Mouse (Mus musculus): ENCODE measurements around the gene Lrrc2. TPM values are rescaled to one million over a fixed set of nuclear protein-coding genes. Genes with fewer than 3 reads are reported as not detected.

Gene Lrrc2
- 0.12 TPM in 1 of 2 replicates, not detected in the other for polyA plus RNA-seq (2014; fragmentation: Nextera tagmentation; extraction: Ambion mirVana)

GRCm38 (mm10) chr9:110951397-110951796 is at the start of gene Lrrc2:
Lrrc2 (plus strand) TSS chr9:110951545.
- H3K9me3 ChIP-seq (ENCODE audit: low read depth, low read length): no peaks in the 10 kb centered on the region
- no peak within 1 kb of the TSS for H3K9ac ChIP-seq
- H3K4me3 ChIP-seq (ENCODE audit: low read depth, low read length): no peak within 1 kb of the TSS
- peaks cover 36% of the 10 kb centered on the region for H3K27me3 ChIP-seq (ENCODE audit: insufficient read depth, low read length)
- ATAC-seq (ENCODE audit: insufficient read depth): no peak
- TF ChIP-seq CTCF (IDR thresholded peaks at IDR 0.05; ENCODE audit: low read depth): no peak
- no peak within 1 kb of the TSS for H3K27ac ChIP-seq (ENCODE audit: low read depth)
- H3K4me1 ChIP-seq (ENCODE audit: insufficient read depth): no peaks in the 10 kb centered on the region
- H3K36me3 ChIP-seq (ENCODE audit: insufficient read depth): no peaks in the 10 kb centered on the region
- no peak within 1 kb of the TSS for H3K4me2 ChIP-seq
- 71% methylated on average over 11 of the region's 11 CpGs for WGBS
- DNase-seq: no peak

GRCm38 (mm10) chr9:110902271-110902670 is 49.1 kb upstream of the Lrrc2 start:
- no peaks in the 10 kb centered on the region for H3K36me3 ChIP-seq (ENCODE audit: insufficient read depth)
- H3K27me3 ChIP-seq (ENCODE audit: insufficient read depth, low read length): no peaks in the 10 kb centered on the region
- H3K9ac ChIP-seq: no peak overlapping the region
- H3K4me1 ChIP-seq (ENCODE audit: insufficient read depth): no peaks in the 10 kb centered on the region
- WGBS: 78% methylated on average over 4 of the region's 4 CpGs
- no peak overlapping the region for H3K4me2 ChIP-seq
- ATAC-seq (ENCODE audit: insufficient read depth) (no peak), DNase-seq (no peak)
- no peak overlapping the region for H3K4me3 ChIP-seq (ENCODE audit: low read depth, low read length)
- H3K27ac ChIP-seq (ENCODE audit: low read depth): no peak overlapping the region
- H3K9me3 ChIP-seq (ENCODE audit: low read depth, low read length): no peaks in the 10 kb centered on the region
- no peak for TF ChIP-seq CTCF (IDR thresholded peaks at IDR 0.05; ENCODE audit: low read depth)

- no peak overlapping the region for H3K4me2 ChIP-seq
- H3K9ac ChIP-seq: no peak overlapping the region
- DNase-seq: no peak
- H3K9me3 ChIP-seq (ENCODE audit: low read depth, low read length): no peaks in the 10 kb centered on the region
- ATAC-seq (ENCODE audit: insufficient read depth): no peak
- no peak overlapping the region for H3K27ac ChIP-seq (ENCODE audit: low read depth)
- no peak overlapping the region for H3K4me3 ChIP-seq (ENCODE audit: low read depth, low read length)
- H3K36me3 ChIP-seq (ENCODE audit: insufficient read depth): no peaks in the 10 kb centered on the region
- TF ChIP-seq CTCF (IDR thresholded peaks at IDR 0.05; ENCODE audit: low read depth): no peak
- H3K27me3 ChIP-seq (ENCODE audit: insufficient read depth, low read length): no peaks in the 10 kb centered on the region
- WGBS: 86% methylated on average over 11 of the region's 11 CpGs
- H3K4me1 ChIP-seq (ENCODE audit: insufficient read depth): no peaks in the 10 kb centered on the region
Measured at GRCm38 (mm10) chr9:110907201-110907837, 44.0 kb upstream of the Lrrc2 start.

- Histone ChIP-seq H3K36me3 (ENCODE audit: insufficient read depth) (no peaks in the 10 kb centered on the region), H3K9me3 (ENCODE audit: low read depth, low read length) (no peaks in the 10 kb centered on the region), H3K4me2 (no peak overlapping the region), H3K4me3 (ENCODE audit: low read depth, low read length) (no peak overlapping the region), H3K4me1 (ENCODE audit: insufficient read depth) (no peaks in the 10 kb centered on the region), H3K27me3 (ENCODE audit: insufficient read depth, low read length) (no peaks in the 10 kb centered on the region), H3K27ac (ENCODE audit: low read depth) (no peak overlapping the region), H3K9ac (no peak overlapping the region)
- ATAC-seq (ENCODE audit: insufficient read depth): no peak
- 71% methylated on average over 4 of the region's 4 CpGs for WGBS
- no peak for TF ChIP-seq CTCF (IDR thresholded peaks at IDR 0.05; ENCODE audit: low read depth)
- no peak for DNase-seq
Measured at GRCm38 (mm10) chr9:110907838-110908630, 43.3 kb upstream of the Lrrc2 start.

- no peak overlapping the region for H3K4me2 ChIP-seq
- no peak overlapping the region for H3K9ac ChIP-seq
- H3K36me3 ChIP-seq (ENCODE audit: insufficient read depth): no peaks in the 10 kb centered on the region
- no peak for TF ChIP-seq CTCF (IDR thresholded peaks at IDR 0.05; ENCODE audit: low read depth)
- H3K27ac ChIP-seq (ENCODE audit: low read depth): no peak overlapping the region
- H3K9me3 ChIP-seq (ENCODE audit: low read depth, low read length): no peaks in the 10 kb centered on the region
- no peaks in the 10 kb centered on the region for H3K27me3 ChIP-seq (ENCODE audit: insufficient read depth, low read length)
- H3K4me1 ChIP-seq (ENCODE audit: insufficient read depth): no peaks in the 10 kb centered on the region
- DNase-seq (no peak), ATAC-seq (ENCODE audit: insufficient read depth) (no peak)
- no peak overlapping the region for H3K4me3 ChIP-seq (ENCODE audit: low read depth, low read length)
- 90% methylated on average over 3 of the region's 3 CpGs for WGBS
Measured at GRCm38 (mm10) chr9:110908631-110909016, 42.7 kb upstream of the Lrrc2 start.

GRCm38 (mm10) chr9:110909371-110909967 is 41.9 kb upstream of the Lrrc2 start:
- no peak for ATAC-seq (ENCODE audit: insufficient read depth)
- TF ChIP-seq CTCF (IDR thresholded peaks at IDR 0.05; ENCODE audit: low read depth): no peak

GRCm38 (mm10) chr9:110914631-110915236 is 36.6 kb upstream of the Lrrc2 start:
- TF ChIP-seq CTCF (IDR thresholded peaks at IDR 0.05; ENCODE audit: low read depth): no peak
- no peak overlapping the region for H3K9ac ChIP-seq
- H3K27ac ChIP-seq (ENCODE audit: low read depth): no peak overlapping the region
- no peaks in the 10 kb centered on the region for H3K4me1 ChIP-seq (ENCODE audit: insufficient read depth)
- H3K36me3 ChIP-seq (ENCODE audit: insufficient read depth): no peaks in the 10 kb centered on the region
- H3K27me3 ChIP-seq (ENCODE audit: insufficient read depth, low read length): no peaks in the 10 kb centered on the region
- DNase-seq (no peak), ATAC-seq (ENCODE audit: insufficient read depth) (no peak)
- H3K4me2 ChIP-seq: no peak overlapping the region
- 43% methylated on average over 21 of the region's 21 CpGs for WGBS
- H3K4me3 ChIP-seq (ENCODE audit: low read depth, low read length): no peak overlapping the region
- H3K9me3 ChIP-seq (ENCODE audit: low read depth, low read length): no peaks in the 10 kb centered on the region

More at GRCm38 (mm10) chr9:110909371-110909967, 41.9 kb upstream of the Lrrc2 start:
- no peak overlapping the region for H3K27ac ChIP-seq (ENCODE audit: low read depth)
- H3K4me2 ChIP-seq: no peak overlapping the region
- no peak for DNase-seq
- WGBS: 69% methylated on average over 6 of the region's 6 CpGs
- no peaks in the 10 kb centered on the region for H3K4me1 ChIP-seq (ENCODE audit: insufficient read depth)
- H3K36me3 ChIP-seq (ENCODE audit: insufficient read depth): no peaks in the 10 kb centered on the region
- H3K27me3 ChIP-seq (ENCODE audit: insufficient read depth, low read length): no peaks in the 10 kb centered on the region
- H3K4me3 ChIP-seq (ENCODE audit: low read depth, low read length): no peak overlapping the region
- no peak overlapping the region for H3K9ac ChIP-seq
- H3K9me3 ChIP-seq (ENCODE audit: low read depth, low read length): no peaks in the 10 kb centered on the region
